18 mouse cellular contexts compared by ENCODE assay signal in genomic region chr13:23269127-23269526, GRCm38 (mm10). TPM values are rescaled to one million over a fixed set of nuclear protein-coding genes. Genes with fewer than 3 reads are reported as not detected.
DNase-seq lines count a peak whose midpoint lies in the region; ATAC-seq and TF ChIP-seq lines count a peak whose summit lies in the region.
"Not testable (repeated sequence)": the region's sequence is repeated elsewhere in the genome, so short reads cannot be mapped to it uniquely, and the experiment has no call there.
"Had no signal": no experiment of that assay in that cellular context is flagged by ENCODE, and none has a peak within 500 bp of the region (broad histone marks: within the 10 kb centered on the region; RNA-seq: fewer than 3 reads in every experiment).

No protein-coding gene starts in this region.

- H3K9ac ChIP-seq in ES-E14 (ENCODE audit: insufficient read depth, low read depth, low read length, poor library complexity, severe bottlenecking); forebrain, embryonic 16.5 days (replicated peaks; ENCODE audit: low read depth, low read length); hindbrain, embryonic 15.5 days; liver, embryonic 11.5 days (ENCODE audit: low read depth, low read length); midbrain, embryonic 15.5 days: not testable (repeated sequence)

- H3K36me3 ChIP-seq in ES-E14 (ENCODE audit: control insufficient read depth, insufficient read depth, low read length, poor library complexity, severe bottlenecking); forebrain, embryonic 16.5 days (ENCODE audit: control insufficient read depth, insufficient read depth); hindbrain, embryonic 15.5 days; liver, embryonic 11.5 days (ENCODE audit: control insufficient read depth, insufficient read depth, low read length); midbrain, embryonic 15.5 days (replicated peaks): not testable (repeated sequence)

- not testable (repeated sequence) for H3K4me1 ChIP-seq in ES-E14 (ENCODE audit: control insufficient read depth in 2 of 2, insufficient read depth in 2 of 2, low read length in 2 of 2, poor library complexity in 1 of 2); forebrain, embryonic 16.5 days (replicated peaks; ENCODE audit: control insufficient read depth, insufficient read depth, low read length); hindbrain, embryonic 15.5 days (replicated peaks); liver, embryonic 11.5 days (replicated peaks; ENCODE audit: control insufficient read depth, insufficient read depth, low read length); midbrain, embryonic 15.5 days

- peak; percentile 66 for ATAC-seq in forebrain, embryonic 16.5 days
- peak; percentile 86 for ATAC-seq in hindbrain, embryonic 15.5 days (ENCODE audit: low FRiP score, low read depth)
- ATAC-seq in liver, embryonic 11.5 days (replicated peaks; ENCODE audit: low FRiP score) = 0 out of 2 replicates have a peak, but pooled peaks have one; percentile 62
- ATAC-seq in midbrain, embryonic 15.5 days (replicated peaks) = peak; percentile 86

- H3K27ac ChIP-seq in ES-E14 (ENCODE audit: insufficient read depth, low read depth, low read length, poor library complexity, severe bottlenecking); forebrain, embryonic 16.5 days (ENCODE audit: low read length); hindbrain, embryonic 15.5 days (replicated peaks); layer of hippocampus, adult 2 months; liver, embryonic 11.5 days (ENCODE audit: low read depth, low read length); midbrain, embryonic 15.5 days: not testable (repeated sequence)

- not testable (repeated sequence) for H3K9me3 ChIP-seq in ES-E14 (ENCODE audit: control insufficient read depth, insufficient read depth, low read depth, low read length); forebrain, embryonic 16.5 days (ENCODE audit: control insufficient read depth, low read length); hindbrain, embryonic 15.5 days; liver, embryonic 11.5 days (ENCODE audit: control insufficient read depth, low read length); midbrain, embryonic 15.5 days

- in situ Hi-C loops in ES-E14 (cut with MboI; ENCODE audit: low sequenced_read_pairs in 2 of 2, unreplicated experiment in 2 of 2) = not testable (repeated sequence)

- not testable (repeated sequence) for H3K4me2 ChIP-seq in forebrain, embryonic 16.5 days (ENCODE audit: low read length); liver, embryonic 11.5 days
- peak overlapping the region; percentile 54 for H3K4me2 ChIP-seq in hindbrain, embryonic 15.5 days
- H3K4me2 ChIP-seq in midbrain, embryonic 15.5 days = peak overlapping the region; percentile 49; the same call in 1 of the 2 replicates

- DNase-seq in ES-E14 (ENCODE audit: low read depth, low spot score); liver, embryonic 11.5 days (ENCODE audit: low spot score): not testable (repeated sequence)
- peak; percentile 53 for DNase-seq in embryo, embryonic 11 days
- peak; percentile 11 to 17 for DNase-seq in layer of hippocampus, adult 2 months (ENCODE audit: low spot score in 2 of 2)
- DNase-seq in right cerebral cortex, postnatal 10 days (ENCODE audit: low spot score in 2 of 2) = peak; percentile 41 to 65

- TF ChIP-seq CTCF in layer of hippocampus, adult 2 months (conservative IDR thresholded peaks at IDR 0.05) = peak; percentile 56

- not testable (repeated sequence) for H3K27me3 ChIP-seq in forebrain, embryonic 16.5 days (replicated peaks; ENCODE audit: control insufficient read depth, insufficient read depth, low read length); hindbrain, embryonic 15.5 days; liver, embryonic 11.5 days (replicated peaks; ENCODE audit: control insufficient read depth, insufficient read depth, low read length); midbrain, embryonic 15.5 days (replicated peaks)

- 48% methylated on average over 4 of the region's 4 CpGs for WGBS in forebrain, embryonic 16.5 days
- 47% methylated on average over 4 of the region's 4 CpGs for WGBS in hindbrain, embryonic 15.5 days
- 40% methylated on average over 4 of the region's 4 CpGs for WGBS in liver, embryonic 11.5 days
- WGBS in midbrain, embryonic 15.5 days = 50% methylated on average over 4 of the region's 4 CpGs

- H3K4me3 ChIP-seq in ES-E14 (ENCODE audit: insufficient read depth in 1 of 2, low read depth in 1 of 2, low read length in 2 of 2, poor library complexity in 1 of 2, severe bottlenecking in 1 of 2); forebrain, embryonic 16.5 days (replicated peaks; ENCODE audit: low read length); liver, embryonic 11.5 days (ENCODE audit: low read depth, low read length): not testable (repeated sequence)
- peak overlapping the region; percentile 47 for H3K4me3 ChIP-seq in hindbrain, embryonic 15.5 days
- peak overlapping the region; percentile 12; the same call in 1 of the 2 replicates for H3K4me3 ChIP-seq in layer of hippocampus, adult 2 months
- 0 out of 2 replicates have a peak overlapping the region, but pooled peaks have one; percentile 37 for H3K4me3 ChIP-seq in midbrain, embryonic 15.5 days

TF ChIP-seq in ES-E14, 5 proteins besides CTCF, POLR2A, EP300 and RAD21:
- TF ChIP-seq ZNF384 (IDR thresholded peaks at IDR 0.05; ENCODE audit: low read depth, low read length) = peak; percentile 64
TF ChIP-seq in ES-E14: peak in this region for 1; not testable (repeated sequence) for 4.

RNA-seq across cellular contexts. Expression of gene Vmn1r223, which starts 22.2 kb away (rescaled TPM):
- not detected in 2 replicates for total RNA-seq in ES-E14 (2012; rRNA removed)
- not detected in 2 replicates for polyA plus RNA-seq in forebrain, embryonic 16.5 days (2015; fragmentation: Nextera tagmentation; extraction: Ambion mirVana)
- not detected in 2 replicates for polyA plus RNA-seq in hindbrain, embryonic 15.5 days (2015; fragmentation: Nextera tagmentation; extraction: Ambion mirVana)
- total RNA-seq in layer of hippocampus, adult 2 months (2021) = not detected
- polyA plus RNA-seq in liver, embryonic 11.5 days (2014; fragmentation: Nextera tagmentation; extraction: Ambion mirVana) = not detected in 2 replicates
- not detected in 2 replicates for polyA plus RNA-seq in midbrain, embryonic 15.5 days (2015; fragmentation: Nextera tagmentation; extraction: Ambion mirVana)
- total RNA-seq: adrenal gland, postnatal 25 days; granulocyte monocyte progenitor cell, adult 5-6 weeks; heart, postnatal 10 days; left cerebral cortex, adult 18-20 months; liver, adult 2 months; MEL had no signal
- polyA plus RNA-seq: erythroblast, embryonic 14.5 days; inflammation-experienced regulatory T-cells, adult 6 months; liver, adult 2 months; midbrain, embryonic 10.5 days; neural tube, embryonic 12.5 days had no signal

RNA-seq across cellular contexts. Expression of gene Vmn1r222, which starts 33.4 kb away (rescaled TPM):
- not detected in 2 replicates for total RNA-seq in ES-E14 (2012; rRNA removed)
- not detected in 2 replicates for polyA plus RNA-seq in forebrain, embryonic 16.5 days (2015; fragmentation: Nextera tagmentation; extraction: Ambion mirVana)
- not detected in 2 replicates for polyA plus RNA-seq in hindbrain, embryonic 15.5 days (2015; fragmentation: Nextera tagmentation; extraction: Ambion mirVana)
- total RNA-seq in layer of hippocampus, adult 2 months (2021) = not detected
- not detected in 2 replicates for polyA plus RNA-seq in liver, embryonic 11.5 days (2014; fragmentation: Nextera tagmentation; extraction: Ambion mirVana)
- polyA plus RNA-seq in midbrain, embryonic 15.5 days (2015; fragmentation: Nextera tagmentation; extraction: Ambion mirVana) = not detected in 2 replicates
- total RNA-seq: adrenal gland, postnatal 25 days; granulocyte monocyte progenitor cell, adult 5-6 weeks; heart, postnatal 10 days; left cerebral cortex, adult 18-20 months; liver, adult 2 months; MEL had no signal
- polyA plus RNA-seq: erythroblast, embryonic 14.5 days; inflammation-experienced regulatory T-cells, adult 6 months; liver, adult 2 months; midbrain, embryonic 10.5 days; neural tube, embryonic 12.5 days had no signal

RNA-seq across cellular contexts. Expression of gene Vmn1r221, which starts 55.2 kb away (rescaled TPM):
- not detected in 2 replicates for total RNA-seq in ES-E14 (2012; rRNA removed)
- polyA plus RNA-seq in forebrain, embryonic 16.5 days (2015; fragmentation: Nextera tagmentation; extraction: Ambion mirVana) = not detected in 2 replicates
- not detected in 2 replicates for polyA plus RNA-seq in hindbrain, embryonic 15.5 days (2015; fragmentation: Nextera tagmentation; extraction: Ambion mirVana)
- not detected for total RNA-seq in layer of hippocampus, adult 2 months (2021)
- not detected in 2 replicates for polyA plus RNA-seq in liver, embryonic 11.5 days (2014; fragmentation: Nextera tagmentation; extraction: Ambion mirVana)
- not detected in 2 replicates for polyA plus RNA-seq in midbrain, embryonic 15.5 days (2015; fragmentation: Nextera tagmentation; extraction: Ambion mirVana)
- total RNA-seq: adrenal gland, postnatal 25 days; granulocyte monocyte progenitor cell, adult 5-6 weeks; heart, postnatal 10 days; left cerebral cortex, adult 18-20 months; liver, adult 2 months; MEL had no signal
- polyA plus RNA-seq: erythroblast, embryonic 14.5 days; inflammation-experienced regulatory T-cells, adult 6 months; liver, adult 2 months; midbrain, embryonic 10.5 days; neural tube, embryonic 12.5 days had no signal
